Mouse (Mus musculus) liver, embryonic 12.5 days (tissue): ENCODE results near the gene Gli2. TPM values are rescaled to one million over a fixed set of nuclear protein-coding genes. Genes with fewer than 3 reads are reported as not detected.

Experiments
- ATAC-seq: fragments of 200-750 bp; cut with Nextera tagmentation; 2 replicates; pipeline ENCODE4 v1.8.0; 2017; ENCODE audit warnings: moderate number of reproducible peaks, mild to moderate bottlenecking, moderate library complexity
- H3K27ac ChIP-seq: fragments of 300-500 bp; sonication (generic); 2 replicates; pipeline ENCODE4 v1.5.1; 2016; ENCODE audit warnings: mild to moderate bottlenecking
- H3K27me3 ChIP-seq: fragments of 300-500 bp; sonication (generic); replicated peaks from 2 replicates; pipeline ENCODE4 v1.6.1; 2016; ENCODE audit warnings: mild to moderate bottlenecking, moderate library complexity
- H3K36me3 ChIP-seq: fragments of 300-500 bp; sonication (generic); 2 replicates; pipeline ENCODE4 v1.6.1; 2016; ENCODE audit warnings: mild to moderate bottlenecking, moderate library complexity
- H3K4me1 ChIP-seq: fragments of 300-500 bp; sonication (generic); 2 replicates; pipeline ENCODE4 v1.6.1; 2016
- H3K4me2 ChIP-seq: fragments of 300-500 bp; sonication (generic); 2 replicates; pipeline ENCODE4 v1.6.1; 2016; ENCODE audit warnings: mild to moderate bottlenecking, moderate library complexity
- H3K4me3 ChIP-seq: fragments of 300-500 bp; sonication (generic); 2 replicates; pipeline ENCODE4 v1.5.1; 2016; ENCODE audit warnings: mild to moderate bottlenecking, moderate library complexity
- H3K9ac ChIP-seq: fragments of 300-500 bp; sonication (generic); 2 replicates; pipeline ENCODE4 v1.6.1; 2016; ENCODE audit warnings: mild to moderate bottlenecking, moderate library complexity
- H3K9me3 ChIP-seq: fragments of 300-500 bp; sonication (generic); replicated peaks from 2 replicates; pipeline ENCODE4 v1.6.1; 2016; ENCODE audit warnings: mild to moderate bottlenecking, moderate library complexity
- WGBS: fragments of 180-500 bp; shearing (Covaris S2); methylation state at CpG from one replicate; pipeline ENCODE4 v1.1.7; 2016; ENCODE audit not compliant: insufficient replicate concordance; 5-methylcytosine and 5-hydroxymethylcytosine counted together
- polyA plus RNA-seq: library from polyadenylated mRNA; unstranded; fragments of >200 nt; fragmentation: Nextera tagmentation; extraction: Ambion mirVana; gene quantifications from 2 replicates; pipeline ENCODE4 v1.2.1, GENCODE M21; 2016

The Gli2 gene
- polyA plus RNA-seq, 1 experiment from 2014 or later: 1.1 TPM

DNA sequence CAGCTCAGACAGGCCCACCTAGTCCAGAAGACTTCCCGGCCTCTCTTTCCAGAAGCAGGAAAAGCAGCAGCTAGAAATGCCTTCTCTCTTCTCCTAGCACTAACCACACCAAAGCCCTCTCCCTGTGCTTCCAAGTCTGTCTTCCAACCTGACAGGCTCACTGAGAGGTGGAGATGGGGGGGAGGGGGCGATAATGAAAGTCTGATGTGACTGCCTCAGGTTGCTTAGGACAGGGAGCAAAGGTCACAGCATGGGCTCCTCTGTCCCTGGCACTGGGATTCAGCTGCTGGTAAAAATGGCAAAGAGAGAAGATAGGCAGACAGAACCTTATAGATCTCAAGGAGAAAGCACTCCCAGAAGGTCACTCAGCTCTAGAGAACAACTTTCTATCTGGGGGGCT, 70.0 kb downstream of the Gli2 start:
- 50% methylated on average over 2 of the region's 2 CpGs for whole genome bisulfite sequencing
- Histone ChIP-seq H3K27ac (peak overlapping the region; percentile 36; the same call in 1 of the 2 replicates), H3K4me2 (no peak overlapping the region)

GRCm38 (mm10) chr1:118982805-118983211, 70.6 kb downstream of the Gli2 start:
- peak overlapping the region; percentile 36; the same call in 1 of the 2 replicates for H3K27ac ChIP-seq
- no peak overlapping the region for H3K4me2 ChIP-seq
- no peaks in the 10 kb centered on the region for H3K36me3 ChIP-seq
- H3K27me3 ChIP-seq: no peaks in the 10 kb centered on the region
- no peak overlapping the region for H3K4me3 ChIP-seq
- 0 out of 2 replicates have a peak, but pooled peaks cover 8% of the 10 kb centered on the region for H3K4me1 ChIP-seq
- ATAC-seq: no peak
- 19% methylated on average over 5 of the region's 5 CpGs for WGBS
- H3K9me3 ChIP-seq: no peaks in the 10 kb centered on the region
- H3K9ac ChIP-seq: no peak overlapping the region

More for the DNA sequence above, 70.0 kb downstream of the Gli2 start:
- no peak overlapping the region for H3K4me3 ChIP-seq
- H3K27me3 ChIP-seq: no peaks in the 10 kb centered on the region
- 0 out of 2 replicates have a peak, but pooled peaks cover 8% of the 10 kb centered on the region for H3K4me1 ChIP-seq
- no peak for ATAC-seq
- no peak overlapping the region for H3K9ac ChIP-seq
- no peaks in the 10 kb centered on the region for H3K9me3 ChIP-seq
- H3K36me3 ChIP-seq: no peaks in the 10 kb centered on the region

- WGBS: 47% methylated on average over 16 of the region's 16 CpGs
- 0 out of 2 replicates have a peak, but pooled peaks have one; percentile 32 for ATAC-seq
- no peaks in the 10 kb centered on the region for H3K9me3 ChIP-seq
- H3K9ac ChIP-seq: no peak overlapping the region
- peak overlapping the region; percentile 36; the same call in 1 of the 2 replicates for H3K27ac ChIP-seq
- no peak overlapping the region for H3K4me2 ChIP-seq
- H3K4me3 ChIP-seq: no peak overlapping the region
- no peaks in the 10 kb centered on the region for H3K27me3 ChIP-seq
- H3K4me1 ChIP-seq: 0 out of 2 replicates have a peak, but pooled peaks cover 8% of the 10 kb centered on the region
- H3K36me3 ChIP-seq: no peaks in the 10 kb centered on the region
Observed at GRCm38 (mm10) chr1:118981943-118982804, 71.2 kb downstream of the Gli2 start.

DNA sequence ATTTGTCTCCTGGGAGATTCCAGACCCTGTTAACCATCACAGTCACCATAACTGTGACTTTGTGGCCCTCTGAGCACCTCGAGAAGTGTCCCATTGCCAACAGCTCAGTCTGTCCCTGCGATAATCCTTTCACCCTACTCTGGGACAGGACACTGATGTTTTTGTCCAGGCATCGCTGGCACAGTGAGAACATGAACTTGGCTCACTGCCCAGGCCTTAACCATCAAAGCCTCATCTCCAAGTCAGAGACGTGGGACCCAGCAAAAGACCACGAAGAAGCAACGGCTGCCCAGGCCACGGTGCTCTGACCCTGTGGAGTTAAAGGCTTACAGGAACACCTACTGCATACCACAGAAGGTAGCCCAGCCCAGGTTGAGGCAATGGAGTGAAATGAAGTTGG, 72.8 kb downstream of the Gli2 start:
- H3K36me3 ChIP-seq: no peaks in the 10 kb centered on the region
- no peaks in the 10 kb centered on the region for H3K27me3 ChIP-seq
- ATAC-seq: no peak
- H3K4me2 ChIP-seq: no peak overlapping the region
- no peak overlapping the region for H3K9ac ChIP-seq
- no peak overlapping the region for H3K27ac ChIP-seq
- H3K4me3 ChIP-seq: no peak overlapping the region
- no peaks in the 10 kb centered on the region for H3K9me3 ChIP-seq
- WGBS: 69% methylated on average over 7 of the region's 7 CpGs
- H3K4me1 ChIP-seq: 0 out of 2 replicates have a peak, but pooled peaks cover 8% of the 10 kb centered on the region

GRCm38 (mm10) chr1:118976596-118976995, 76.8 kb downstream of the Gli2 start:
- no peak overlapping the region for H3K4me3 ChIP-seq
- no peak for ATAC-seq
- 0 out of 2 replicates have a peak, but pooled peaks cover 8% of the 10 kb centered on the region for H3K4me1 ChIP-seq
- H3K27ac ChIP-seq: no peak overlapping the region
- no peak overlapping the region for H3K4me2 ChIP-seq
- no peaks in the 10 kb centered on the region for H3K36me3 ChIP-seq
- H3K9ac ChIP-seq: no peak overlapping the region
- WGBS: 67% methylated on average over 9 of the region's 9 CpGs
- no peaks in the 10 kb centered on the region for H3K27me3 ChIP-seq
- H3K9me3 ChIP-seq: no peaks in the 10 kb centered on the region

DNA sequence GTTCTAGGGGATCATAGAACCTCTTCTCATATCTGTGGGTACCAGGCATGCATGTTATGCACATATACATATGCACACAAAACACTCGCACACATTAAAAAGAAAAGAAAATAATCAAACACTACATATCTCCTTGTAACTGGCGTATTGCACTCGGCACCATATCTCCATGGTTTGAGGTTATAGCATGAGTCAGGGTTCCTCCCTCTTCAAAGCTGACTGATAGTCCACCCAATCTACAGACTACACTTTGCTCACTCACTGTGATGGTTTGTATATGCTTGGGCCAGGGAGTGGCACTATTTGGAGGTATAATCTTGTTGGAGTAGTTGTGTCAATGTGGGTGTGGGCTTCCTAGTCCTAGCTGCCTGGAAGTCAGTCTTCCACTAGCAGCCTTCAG, 78.0 kb downstream of the Gli2 start:
- H3K4me2 ChIP-seq: no peak overlapping the region
- no peak overlapping the region for H3K4me3 ChIP-seq
- H3K36me3 ChIP-seq: no peaks in the 10 kb centered on the region
- no peaks in the 10 kb centered on the region for H3K9me3 ChIP-seq
- WGBS: 31% methylated on average over 3 of the region's 3 CpGs
- no peak overlapping the region for H3K9ac ChIP-seq
- H3K27me3 ChIP-seq: no peaks in the 10 kb centered on the region
- 0 out of 2 replicates have a peak, but pooled peaks cover 4% of the 10 kb centered on the region for H3K4me1 ChIP-seq
- H3K27ac ChIP-seq: no peak overlapping the region
- ATAC-seq: no peak

DNA sequence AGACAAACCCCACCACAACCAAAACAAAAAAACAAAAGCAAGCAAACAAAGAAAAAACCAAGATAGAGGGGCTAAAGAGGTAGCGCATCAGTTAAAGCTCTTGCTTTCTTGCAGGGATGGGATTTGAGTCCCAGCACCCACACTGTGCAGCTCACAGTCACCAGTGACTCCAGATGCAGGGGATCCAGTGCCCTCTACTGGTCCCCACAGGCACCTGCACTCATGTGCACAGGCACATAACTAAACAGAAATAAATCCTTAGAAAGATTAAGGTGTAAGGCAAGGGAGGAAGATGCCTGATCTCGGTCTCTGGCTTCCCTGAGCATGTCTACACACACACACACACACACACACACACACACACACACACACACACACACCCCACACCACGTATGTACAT, 83.4 kb downstream of the Gli2 start:
- no peak overlapping the region for H3K4me3 ChIP-seq
- 78% methylated on average over 3 of the region's 3 CpGs for WGBS
- H3K9ac ChIP-seq: no peak overlapping the region
- no peak overlapping the region for H3K4me2 ChIP-seq
- no peak for ATAC-seq
- H3K9me3 ChIP-seq: peaks cover 6% of the 10 kb centered on the region; the same call in 1 of the 2 replicates
- H3K4me1 ChIP-seq: no peaks in the 10 kb centered on the region
- no peaks in the 10 kb centered on the region for H3K36me3 ChIP-seq
- H3K27ac ChIP-seq: no peak overlapping the region
- H3K27me3 ChIP-seq: no peaks in the 10 kb centered on the region

GRCm38 (mm10) chr1:118969409-118969808, 84.0 kb downstream of the Gli2 start:
- no peaks in the 10 kb centered on the region for H3K27me3 ChIP-seq
- peaks cover 6% of the 10 kb centered on the region; the same call in 1 of the 2 replicates for H3K9me3 ChIP-seq
- H3K4me3 ChIP-seq: no peak overlapping the region
- no peak overlapping the region for H3K4me2 ChIP-seq
- 56% methylated on average over 11 of the region's 11 CpGs for WGBS
- no peaks in the 10 kb centered on the region for H3K36me3 ChIP-seq
- no peak overlapping the region for H3K27ac ChIP-seq
- no peak overlapping the region for H3K9ac ChIP-seq
- no peaks in the 10 kb centered on the region for H3K4me1 ChIP-seq
- ATAC-seq: no peak

GRCm38 (mm10) chr1:118968661-118969179, 84.7 kb downstream of the Gli2 start:
- Histone ChIP-seq H3K9ac (no peak overlapping the region), H3K4me3 (no peak overlapping the region), H3K27me3 (no peaks in the 10 kb centered on the region), H3K4me1 (no peaks in the 10 kb centered on the region), H3K4me2 (no peak overlapping the region), H3K27ac (no peak overlapping the region), H3K9me3 (peaks cover 6% of the 10 kb centered on the region; the same call in 1 of the 2 replicates), H3K36me3 (no peaks in the 10 kb centered on the region)
- 14% methylated on average over 5 of the region's 5 CpGs for WGBS
- ATAC-seq: no peak

DNA sequence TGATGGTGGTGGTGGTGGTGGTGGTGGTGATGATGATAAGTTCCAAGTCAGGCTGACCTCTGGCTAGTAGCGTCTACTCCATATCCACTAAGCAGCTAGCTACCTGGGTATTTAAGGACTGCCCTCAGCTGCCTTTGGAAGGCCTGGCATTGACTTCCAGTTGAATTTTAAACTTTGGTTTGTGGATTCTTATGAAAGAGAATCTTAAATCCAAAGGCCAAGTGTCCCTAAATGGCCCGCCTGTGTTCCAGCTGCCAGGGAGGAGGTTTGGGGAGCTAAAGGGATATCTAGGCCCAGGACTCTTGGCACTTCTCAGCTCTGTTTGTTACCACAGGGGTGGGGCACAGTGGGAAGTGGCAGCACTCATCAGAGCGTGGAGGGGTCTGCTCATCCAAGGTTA, 85.4 kb downstream of the Gli2 start:
- no peak overlapping the region for H3K4me2 ChIP-seq
- H3K27me3 ChIP-seq: no peaks in the 10 kb centered on the region
- H3K36me3 ChIP-seq: no peaks in the 10 kb centered on the region
- H3K4me1 ChIP-seq: no peaks in the 10 kb centered on the region
- no peak overlapping the region for H3K9ac ChIP-seq
- no peak overlapping the region for H3K4me3 ChIP-seq
- 73% methylated on average over 3 of the region's 3 CpGs for WGBS
- H3K27ac ChIP-seq: no peak overlapping the region
- peaks cover 6% of the 10 kb centered on the region; the same call in 1 of the 2 replicates for H3K9me3 ChIP-seq
- no peak for ATAC-seq

DNA sequence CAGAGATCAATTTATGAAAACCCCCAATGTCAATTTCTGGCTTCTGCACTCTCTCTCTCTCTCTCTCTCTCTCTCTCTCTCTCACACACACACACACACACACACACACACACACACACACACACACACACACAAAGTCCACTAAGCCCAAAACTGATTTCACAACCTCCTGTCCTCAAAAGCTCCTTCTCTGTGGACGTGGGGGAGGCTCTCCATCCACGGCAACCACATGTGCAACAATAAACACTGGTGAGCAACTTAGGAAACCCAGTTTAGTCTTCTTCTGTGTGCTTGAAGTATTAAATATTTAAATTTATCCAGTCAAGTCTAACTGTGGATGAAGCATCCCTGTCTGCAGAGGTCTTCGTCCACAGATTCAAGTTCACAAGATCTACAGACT, 86.1 kb downstream of the Gli2 start:
- no peak for ATAC-seq
- Histone ChIP-seq H3K36me3 (no peaks in the 10 kb centered on the region), H3K9ac (no peak overlapping the region), H3K27ac (no peak overlapping the region), H3K27me3 (no peaks in the 10 kb centered on the region), H3K4me3 (no peak overlapping the region), H3K4me1 (no peaks in the 10 kb centered on the region), H3K9me3 (peaks cover 6% of the 10 kb centered on the region; the same call in 1 of the 2 replicates), H3K4me2 (no peak overlapping the region)
- 47% methylated on average over 3 of the region's 3 CpGs for WGBS

DNA sequence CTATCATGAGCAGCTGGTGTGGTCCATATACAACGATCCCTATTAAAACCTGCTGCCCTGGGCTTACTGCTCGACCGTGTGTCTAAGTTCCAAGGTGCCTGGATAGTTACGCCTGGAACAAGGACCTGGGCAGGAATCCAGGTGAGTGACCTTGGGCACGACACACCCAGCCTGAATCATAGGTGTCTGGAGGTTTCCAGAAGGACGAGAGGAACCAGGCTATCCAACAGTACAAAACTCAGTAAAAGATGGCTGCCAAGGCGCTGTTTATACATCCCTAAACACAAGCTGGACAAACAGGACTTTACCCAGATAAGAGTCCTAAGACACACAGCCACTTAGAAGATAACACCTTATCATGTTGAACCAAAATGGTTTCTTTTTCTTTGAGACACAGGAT, 94.8 kb downstream of the Gli2 start:
- no peaks in the 10 kb centered on the region for H3K4me1 ChIP-seq
- no peak overlapping the region for H3K9ac ChIP-seq
- 59% methylated on average over 7 of the region's 7 CpGs for WGBS
- no peaks in the 10 kb centered on the region for H3K36me3 ChIP-seq
- ATAC-seq: no peak
- H3K27ac ChIP-seq: no peak overlapping the region
- no peak overlapping the region for H3K4me2 ChIP-seq
- no peak overlapping the region for H3K4me3 ChIP-seq
- H3K27me3 ChIP-seq: no peaks in the 10 kb centered on the region
- H3K9me3 ChIP-seq: no peaks in the 10 kb centered on the region
